Mouse (Mus musculus): ENCODE results near the gene Slamf8. TPM values are rescaled to one million over a fixed set of nuclear protein-coding genes. Genes with fewer than 3 reads are reported as not detected.

Gene Slamf8
- polyA plus RNA-seq, 1 experiment = 10.9 TPM

GRCm38 (mm10) chr1:172535116-172535515 is 55.3 kb downstream of the Slamf8 start:
- no peaks in the 10 kb centered on the region for H3K27me3 ChIP-seq (ENCODE audit: control insufficient read depth, insufficient read depth, low read length)
- H3K4me3 ChIP-seq (ENCODE audit: control insufficient read depth, insufficient read depth, low read length) = no peak overlapping the region
- no peak overlapping the region for H3K27ac ChIP-seq (ENCODE audit: control insufficient read depth, insufficient read depth, low read length)
- WGBS = 95% methylated on average over 16 of the region's 16 CpGs
- no peaks in the 10 kb centered on the region for H3K4me1 ChIP-seq (replicated peaks; ENCODE audit: control insufficient read depth, insufficient read depth, low read length)
- no peak for TF ChIP-seq CTCF (IDR thresholded peaks at IDR 0.05; ENCODE audit: borderline replicate concordance, control insufficient read depth, extremely low read depth, insufficient read depth, low read length, poor library complexity)
- no peak for TF ChIP-seq POLR2A (IDR thresholded peaks at IDR 0.05; ENCODE audit: control insufficient read depth, extremely low read depth, insufficient read depth, low read length, poor library complexity)
- no peaks in the 10 kb centered on the region for H3K36me3 ChIP-seq (ENCODE audit: control insufficient read depth, insufficient read depth, low read length)
- no peak for DNase-seq

GRCm38 (mm10) chr1:172532551-172532950 is 57.8 kb downstream of the Slamf8 start:
- Histone ChIP-seq H3K4me3 (ENCODE audit: control insufficient read depth, insufficient read depth, low read length) (no peak overlapping the region), H3K27me3 (ENCODE audit: control insufficient read depth, insufficient read depth, low read length) (no peaks in the 10 kb centered on the region; the same call in 1 of the 2 replicates), H3K4me1 (replicated peaks; ENCODE audit: control insufficient read depth, insufficient read depth, low read length) (no peaks in the 10 kb centered on the region), H3K27ac (ENCODE audit: control insufficient read depth, insufficient read depth, low read length) (no peak overlapping the region), H3K36me3 (ENCODE audit: control insufficient read depth, insufficient read depth, low read length) (no peaks in the 10 kb centered on the region)
- TF ChIP-seq CTCF (IDR thresholded peaks at IDR 0.05; ENCODE audit: borderline replicate concordance, control insufficient read depth, extremely low read depth, insufficient read depth, low read length, poor library complexity) (no peak), POLR2A (IDR thresholded peaks at IDR 0.05; ENCODE audit: control insufficient read depth, extremely low read depth, insufficient read depth, low read length, poor library complexity) (no peak)
- DNase-seq = no peak
- 62% methylated on average over 13 of the region's 13 CpGs for WGBS

Other genes starting within 250 kb of the Slamf8 start
- 3.2 and 3.9 TPM in 2 replicates for gene Kcnj10, start 249.4 kb downstream of the Slamf8 start, polyA plus RNA-seq (2012; rRNA removed)
- 20.8 and 25.3 TPM in 2 replicates for gene Pigm, start 214.0 kb downstream of the Slamf8 start, polyA plus RNA-seq (2012; rRNA removed)
- 4.3 and 7.3 TPM in 2 replicates for gene Slamf9, start 115.2 kb downstream of the Slamf8 start, polyA plus RNA-seq (2012; rRNA removed)
- 16.4 and 20.3 TPM in 2 replicates for gene Igsf9, start 108.8 kb downstream of the Slamf8 start, polyA plus RNA-seq (2012; rRNA removed)
- gene Tagln2, start 90.5 kb downstream of the Slamf8 start, polyA plus RNA-seq (2012; rRNA removed) = 178 and 183 TPM in 2 replicates
- gene Cfap45, start 69.8 kb downstream of the Slamf8 start, polyA plus RNA-seq (2012; rRNA removed) = 0.15 and 0.56 TPM in 2 replicates
- gene Vsig8, start 34.6 kb downstream of the Slamf8 start, polyA plus RNA-seq (2012; rRNA removed) = 1.8 and 1.9 TPM in 2 replicates
- gene Fcrl6, start 12.0 kb upstream of the Slamf8 start, polyA plus RNA-seq (2012; rRNA removed) = not detected in 2 replicates
- 14.2 and 16.1 TPM in 2 replicates for gene Dusp23, start 42.4 kb upstream of the Slamf8 start, polyA plus RNA-seq (2012; rRNA removed)
- gene Crp, start 107.5 kb upstream of the Slamf8 start, polyA plus RNA-seq (2012; rRNA removed) = 1.6 and 2.1 TPM in 2 replicates